Comparison of ENCODE assay signal across 23 mouse cellular contexts in genomic region chr3:53325080-53325479, GRCm38 (mm10).
A peak's percentile ranks its signal among the peaks of the same experiment; 100 is the strongest.
DNase-seq lines count a peak whose midpoint lies in the region; ATAC-seq lines count a peak whose summit lies in the region.
"Had no signal": no experiment of that assay in that cellular context is flagged by ENCODE, and none has a peak within 500 bp of the region (broad histone marks: within the 10 kb centered on the region; RNA-seq: fewer than 3 reads in every experiment).

No protein-coding gene starts in this region.

- no peak overlapping the region for H3K9ac ChIP-seq in midbrain, embryonic 15.5 days
- H3K9ac ChIP-seq in midbrain, embryonic 16.5 days (ENCODE audit: low read depth, low read length), result no peak overlapping the region
- H3K9ac ChIP-seq: embryonic facial prominence, embryonic 12.5 days; forebrain, embryonic 13.5 days; forebrain, embryonic 15.5 days; forebrain, postnatal 0 days had no signal

- peak; percentile 75 for ATAC-seq in frontal cortex, adult (ENCODE audit: low TSS enrichment)
- ATAC-seq in midbrain, embryonic 15.5 days (replicated peaks), result no peak
- no peak for ATAC-seq in midbrain, embryonic 16.5 days
- ATAC-seq: CD4-positive, CD25-positive, alpha-beta regulatory T cell, adult 4 months; forebrain, embryonic 15.5 days had no signal

- no peaks in the 10 kb centered on the region for H3K9me3 ChIP-seq in midbrain, embryonic 15.5 days
- no peaks in the 10 kb centered on the region for H3K9me3 ChIP-seq in midbrain, embryonic 16.5 days (replicated peaks; ENCODE audit: control insufficient read depth, low read length, poor library complexity, severe bottlenecking)
- H3K9me3 ChIP-seq: embryonic facial prominence, embryonic 10.5 days; embryonic facial prominence, embryonic 12.5 days; forebrain, embryonic 13.5 days; forebrain, embryonic 15.5 days had no signal

- no peak for DNase-seq in frontal cortex, postnatal 14 days (ENCODE audit: low spot score in 2 of 2)
- DNase-seq in NIH3T3 (ENCODE audit: low read depth), result peak; percentile 62
- DNase-seq in testis, postnatal 10 days (ENCODE audit: low spot score), result no peak
- DNase-seq: adrenal gland, adult 2 months; adrenal gland, postnatal 10 days; adrenal gland, postnatal 25 days; B cell, adult 2 months; cerebellum, adult 11-12 months; cerebellum, adult 2 months; cerebellum, adult 9-10 months; cerebellum, postnatal 10 days; cerebellum, postnatal 25 days had no signal

- H3K36me3 ChIP-seq in midbrain, embryonic 15.5 days (replicated peaks), result no peaks in the 10 kb centered on the region
- H3K36me3 ChIP-seq in midbrain, embryonic 16.5 days (ENCODE audit: control insufficient read depth, insufficient read depth, low read length), result no peaks in the 10 kb centered on the region
- H3K36me3 ChIP-seq: embryonic facial prominence, embryonic 10.5 days; embryonic facial prominence, embryonic 12.5 days; forebrain, embryonic 15.5 days; G1E had no signal

- 0 out of 2 replicates have a peak overlapping the region, but pooled peaks have one; percentile 46 for H3K27ac ChIP-seq in midbrain, embryonic 15.5 days
- no peak overlapping the region for H3K27ac ChIP-seq in midbrain, embryonic 16.5 days (ENCODE audit: low read length)
- H3K27ac ChIP-seq: embryonic facial prominence, embryonic 10.5 days; embryonic facial prominence, embryonic 12.5 days; forebrain, embryonic 13.5 days; forebrain, embryonic 15.5 days had no signal

- H3K4me3 ChIP-seq in midbrain, embryonic 15.5 days, result no peak overlapping the region
- no peak overlapping the region for H3K4me3 ChIP-seq in midbrain, embryonic 16.5 days (ENCODE audit: low read depth, low read length)
- H3K4me3 ChIP-seq: embryonic facial prominence, embryonic 10.5 days; embryonic facial prominence, embryonic 12.5 days; forebrain, embryonic 13.5 days; forebrain, embryonic 15.5 days had no signal

- 95% methylated on average over 7 of the region's 7 CpGs for WGBS in midbrain, embryonic 15.5 days
- WGBS in midbrain, embryonic 16.5 days, result 94% methylated on average over 7 of the region's 7 CpGs

- H3K27me3 ChIP-seq in midbrain, embryonic 15.5 days (replicated peaks), result no peaks in the 10 kb centered on the region
- H3K27me3 ChIP-seq in midbrain, embryonic 16.5 days (ENCODE audit: control insufficient read depth, insufficient read depth, low read depth, low read length), result no peaks in the 10 kb centered on the region
- H3K27me3 ChIP-seq: CH12.LX; embryonic facial prominence, embryonic 12.5 days; forebrain, embryonic 13.5 days; forebrain, embryonic 15.5 days had no signal

- H3K4me1 ChIP-seq in midbrain, embryonic 15.5 days, result peaks cover 35% of the 10 kb centered on the region
- peaks cover 30% of the 10 kb centered on the region for H3K4me1 ChIP-seq in midbrain, embryonic 16.5 days (ENCODE audit: control insufficient read depth, insufficient read depth, low read length)
- H3K4me1 ChIP-seq: embryonic facial prominence, embryonic 12.5 days had no signal

- no peak overlapping the region for H3K4me2 ChIP-seq in midbrain, embryonic 15.5 days
- H3K4me2 ChIP-seq in midbrain, embryonic 16.5 days (ENCODE audit: low read length), result no peak overlapping the region
- H3K4me2 ChIP-seq: embryonic facial prominence, embryonic 12.5 days had no signal
